Mouse (Mus musculus) frontal cortex, adult (tissue): ENCODE measurements around the gene Olfr59.

ENCODE experiments used
- ATAC-seq: cut with Nextera tagmentation; 2 replicates; pipeline ENCODE4 v1.9.2; 2017; ENCODE audit warnings: mild to moderate bottlenecking, moderate library complexity, mixed read lengths; ENCODE audit not compliant: low TSS enrichment

The Olfr59 gene

GRCm38 (mm10) chr11:74283436-74283835 is at the start of gene Olfr59:
Gene Olfr59 (plus strand): TSS chr11:74283736.
- no peak for ATAC-seq

GRCm38 (mm10) chr11:74241201-74241600 is 42.3 kb upstream of the Olfr59 start:
- no peak for ATAC-seq

DNA sequence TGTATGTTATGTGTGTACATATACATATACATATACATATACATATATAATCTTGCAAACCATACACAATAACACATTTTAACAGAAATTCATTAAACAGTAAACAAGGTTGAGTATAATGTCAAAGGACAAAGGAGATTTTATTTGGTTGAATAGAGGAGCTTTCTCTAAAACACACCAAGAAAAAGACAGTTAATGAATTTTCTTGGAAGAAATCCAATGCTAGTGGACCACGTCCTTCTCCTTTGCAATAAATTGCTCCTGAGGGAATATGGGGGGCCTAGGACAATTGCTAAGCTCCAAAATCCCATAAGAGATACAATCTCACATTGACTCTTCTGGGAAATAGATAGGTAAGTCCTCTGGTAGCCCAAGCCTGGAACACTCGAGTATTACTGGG is 24.0 kb upstream of the Olfr59 start, which contains the start of gene Olfr406:
Gene Olfr406, plus strand, starts transcription at position 301 of the 400 bp plus-strand sequence.
- no peak for ATAC-seq

DNA sequence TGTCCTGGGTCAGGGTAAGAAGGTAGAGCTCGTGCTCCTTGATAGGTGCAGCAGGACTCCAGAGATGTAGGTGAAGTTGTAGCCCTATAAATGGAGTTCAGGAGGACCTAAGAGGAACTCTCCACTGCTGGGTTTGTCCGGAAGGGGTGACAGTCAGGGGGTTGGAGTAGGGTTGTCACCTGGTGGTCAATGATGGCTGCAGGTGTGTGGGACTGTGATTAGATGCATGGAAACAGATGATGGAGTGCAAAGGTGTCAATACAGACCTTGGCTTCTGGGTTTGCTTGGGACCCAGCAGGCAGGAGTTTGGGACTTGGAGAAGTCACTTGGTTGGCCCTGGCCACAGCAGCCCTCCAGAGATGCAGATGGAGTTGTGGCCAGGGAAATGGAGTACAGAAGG is 3.7 kb downstream of the Olfr59 start:
- ATAC-seq: no peak

DNA sequence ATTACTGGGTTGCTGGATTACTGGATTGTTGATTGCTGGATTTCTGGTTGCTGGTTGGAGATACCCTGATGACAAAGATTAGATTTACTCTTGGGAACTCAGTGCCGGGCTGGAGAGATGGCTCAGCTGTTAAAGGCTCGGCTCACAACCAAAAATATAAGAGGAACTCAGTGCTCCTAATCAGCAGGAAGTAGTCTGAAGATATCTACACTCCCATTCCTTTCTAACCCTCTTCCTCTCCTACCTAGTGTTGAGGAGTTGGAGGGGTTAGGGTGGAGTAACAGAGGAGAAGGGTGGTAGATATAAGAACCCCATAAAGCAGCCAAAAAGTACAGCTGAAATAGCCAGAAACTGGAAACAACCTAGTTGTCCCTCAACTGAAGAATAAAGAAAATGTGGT is 42.5 kb downstream of the Olfr59 start:
- no peak for ATAC-seq

DNA sequence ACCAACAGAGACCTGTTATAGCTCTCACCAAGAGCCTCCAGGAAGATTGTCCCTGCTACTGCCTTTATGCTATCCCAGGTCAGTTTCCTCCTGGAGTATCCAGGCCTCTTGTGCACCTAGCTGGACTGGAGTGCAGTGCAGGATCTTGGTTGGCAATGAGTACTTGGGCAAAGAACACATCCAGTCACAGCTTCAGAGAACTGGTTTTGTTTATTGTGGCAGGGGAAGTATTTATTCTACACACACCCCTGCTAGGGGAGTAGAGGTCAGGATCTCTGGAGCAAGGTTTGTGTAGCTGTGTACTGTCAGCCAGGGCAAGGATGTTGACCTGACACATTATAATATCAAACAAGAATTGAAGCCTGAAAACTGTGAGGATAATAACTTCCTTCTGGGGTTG is 45.2 kb downstream of the Olfr59 start:
- ATAC-seq: no peak

- ATAC-seq: no peak
Measured at GRCm38 (mm10) chr11:74337931-74338330, 54.4 kb downstream of the Olfr59 start, which contains the start of gene Olfr410. Gene Olfr410 (minus strand): TSS chr11:74338031.
